Mouse (Mus musculus) urinary bladder, adult 18-20 months (tissue): ENCODE results near the gene Mmp23.
"Not testable (repeated sequence)": the region's sequence is repeated elsewhere in the genome, so short reads cannot be mapped to it uniquely, and the experiment has no call there.

Experiments used
- DNase-seq, 2 experiments: peaks; one replicate each; pipeline ENCODE4 v3.0.0; 2022; ENCODE audit warnings: low spot score in 2 of 2, mixed read lengths in 2 of 2

Mmp23 gene

DNA sequence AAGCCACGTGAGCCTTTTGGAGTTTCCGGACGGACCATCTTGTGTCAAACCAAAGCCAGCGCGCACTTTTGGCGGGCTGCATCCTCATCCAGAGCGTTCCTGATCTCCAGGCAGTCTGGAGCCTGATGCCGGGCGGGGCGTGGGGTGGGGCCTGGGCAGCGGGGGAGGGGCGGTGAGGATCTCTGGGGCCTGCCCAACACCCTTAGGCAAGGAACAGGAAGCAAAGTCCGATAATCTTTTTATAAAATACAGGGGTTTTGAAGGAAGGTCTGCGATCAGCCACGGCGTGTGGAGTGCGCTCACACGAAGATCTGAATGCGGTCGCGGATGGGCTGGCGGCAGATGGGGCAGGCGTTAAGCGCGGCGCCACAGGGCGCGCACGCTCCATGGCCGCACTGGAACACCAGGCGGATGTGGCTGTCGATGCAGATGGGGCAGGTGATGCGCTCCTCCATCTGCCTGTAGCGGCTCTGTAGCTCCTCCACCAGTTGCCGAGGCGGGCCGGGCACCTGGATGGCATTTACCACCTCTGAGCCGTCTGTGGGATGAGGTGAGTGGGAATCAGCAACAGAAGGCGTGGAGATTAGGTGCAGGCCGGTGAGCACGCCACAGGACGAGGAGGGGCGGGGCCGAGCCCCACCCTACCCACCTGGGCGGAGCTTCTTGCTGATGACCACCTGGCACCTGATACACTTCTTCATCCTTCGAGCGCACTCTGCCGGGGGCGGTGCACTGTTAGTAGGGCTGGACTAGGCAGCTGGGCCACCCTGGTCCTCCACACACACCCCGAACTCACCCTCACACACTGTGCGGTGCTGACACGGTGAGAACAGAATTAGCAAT lies 1.5 kb upstream of the Mmp23 start:
- DNase-seq = peak; percentile 41 to 65

DNA sequence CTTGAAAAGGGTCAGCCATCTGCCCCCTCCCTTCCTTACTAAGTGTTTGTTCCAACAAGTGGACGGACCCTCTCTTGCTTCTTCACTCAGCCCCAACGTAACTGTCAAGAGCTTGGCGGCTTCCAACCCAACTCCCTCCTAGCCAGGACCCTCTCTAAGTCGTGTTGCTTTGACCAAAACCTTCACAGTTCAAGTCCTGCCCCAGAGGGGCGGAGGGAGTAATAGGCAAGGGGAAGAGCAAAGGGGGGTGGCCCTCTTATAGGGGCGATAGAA lies 935 bp upstream of the Mmp23 start:
- DNase-seq = no peak

DNA sequence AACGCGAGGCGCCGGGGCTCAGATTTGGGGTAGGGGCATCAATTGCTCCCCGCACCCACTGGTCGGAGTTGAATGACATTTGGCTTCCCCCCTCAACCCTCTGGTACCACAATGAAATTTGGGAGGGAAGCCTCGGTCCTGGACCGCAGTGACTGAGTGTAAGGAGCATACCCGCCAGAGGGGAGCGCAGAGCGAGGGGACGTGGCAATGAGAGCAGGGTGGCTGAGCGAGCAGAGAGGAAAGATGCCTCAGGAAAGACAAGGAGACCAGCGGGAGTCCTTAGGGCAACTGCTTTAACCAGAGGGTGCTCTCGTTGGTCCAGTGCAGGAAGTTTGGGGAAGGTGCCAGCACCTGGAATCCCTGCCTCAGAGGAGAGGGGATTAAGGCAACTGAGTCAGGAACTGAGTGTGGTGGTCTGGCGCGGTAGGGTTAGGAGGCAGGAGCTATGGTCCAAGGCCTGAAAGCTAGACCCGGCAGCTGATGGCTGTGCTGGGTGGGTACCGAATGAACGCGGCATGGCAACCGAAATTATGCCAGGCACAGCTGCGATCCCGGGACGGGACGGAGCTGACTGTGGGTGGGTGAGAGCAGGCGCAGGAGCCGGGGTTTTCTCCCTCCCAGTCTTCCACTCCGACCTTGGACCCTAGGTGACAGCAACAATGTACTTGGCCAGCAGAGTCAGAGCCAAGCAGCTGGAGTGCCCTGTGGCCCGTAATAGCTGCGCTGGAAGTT lies 433 bp upstream of the Mmp23 start:
- peak in 1 of 2 experiments; percentile 28 for DNase-seq

DNA sequence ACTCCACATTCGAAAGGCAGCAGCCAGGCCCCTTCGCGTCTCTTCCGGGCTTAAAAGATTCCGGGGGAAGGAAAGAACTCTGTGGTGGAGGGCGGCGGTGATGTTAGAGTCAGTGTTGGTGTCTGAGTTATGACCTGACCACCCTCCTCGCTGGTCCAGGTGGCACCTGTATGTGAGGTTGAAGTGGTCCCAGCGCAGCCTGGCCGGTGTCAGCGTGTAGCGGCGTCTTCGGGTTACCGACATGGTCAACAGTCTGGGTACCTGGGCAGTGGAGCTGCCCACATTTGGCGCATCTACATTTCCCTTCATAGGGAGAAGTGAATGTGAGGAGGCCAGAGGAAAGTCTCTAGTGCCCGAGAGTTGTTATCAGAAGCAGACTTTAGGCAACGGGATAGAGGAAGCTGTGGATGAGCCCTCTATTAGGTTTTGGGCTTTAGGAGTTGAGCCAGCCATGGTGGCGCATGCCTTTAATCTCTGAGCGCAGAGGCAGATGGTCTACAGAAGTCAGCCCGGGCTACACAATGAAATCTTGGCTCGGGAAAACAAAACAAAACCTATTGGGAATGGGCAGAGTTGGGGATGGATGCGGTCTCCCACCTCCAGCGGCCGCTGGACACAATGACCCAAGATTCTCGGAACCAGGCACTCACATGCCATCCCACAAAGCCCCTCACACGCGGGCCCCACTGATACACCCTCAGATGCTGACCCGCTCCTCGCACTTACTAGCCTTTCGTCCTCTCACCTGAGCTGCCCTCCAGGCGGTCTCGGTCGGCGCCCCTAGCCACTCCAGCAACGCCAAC lies 700 bp downstream of the Mmp23 start:
- no peak for DNase-seq

DNA sequence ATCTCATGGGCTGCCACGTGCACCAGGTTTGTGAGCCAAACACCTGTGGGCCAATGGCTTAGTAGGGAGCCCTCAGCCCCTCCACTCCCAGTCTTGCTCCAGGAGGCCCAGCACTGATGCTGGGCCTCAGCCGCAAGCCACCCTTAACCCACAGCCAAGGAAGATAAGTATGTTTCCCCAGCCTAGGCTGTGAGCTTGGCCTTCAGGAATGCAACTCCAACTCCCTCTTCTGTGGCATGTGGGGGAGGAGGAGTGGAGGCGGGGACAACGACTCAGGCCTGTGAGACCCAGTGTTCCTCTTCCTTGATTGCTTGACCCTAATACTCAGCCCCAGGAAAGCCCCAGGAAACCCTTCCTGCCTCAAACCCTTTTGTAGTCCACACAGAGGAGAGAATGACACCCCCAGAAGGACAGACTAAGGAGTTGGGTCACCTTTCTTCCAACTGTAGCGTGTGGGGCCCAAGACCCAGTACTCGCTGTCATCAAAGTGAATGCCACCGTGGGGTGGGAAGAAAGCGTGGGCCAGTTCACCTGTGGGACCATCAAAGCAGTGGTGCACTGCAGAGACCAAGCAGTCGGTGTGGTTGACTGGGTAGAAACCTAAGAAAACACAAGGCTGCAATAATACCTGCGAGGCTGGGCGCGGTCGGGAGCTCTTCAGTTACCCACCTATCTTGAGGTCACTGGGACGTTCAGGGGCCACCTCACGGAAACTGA lies 1.5 kb downstream of the Mmp23 start:
- peak in 1 of 2 experiments; percentile 74 for DNase-seq

DNA sequence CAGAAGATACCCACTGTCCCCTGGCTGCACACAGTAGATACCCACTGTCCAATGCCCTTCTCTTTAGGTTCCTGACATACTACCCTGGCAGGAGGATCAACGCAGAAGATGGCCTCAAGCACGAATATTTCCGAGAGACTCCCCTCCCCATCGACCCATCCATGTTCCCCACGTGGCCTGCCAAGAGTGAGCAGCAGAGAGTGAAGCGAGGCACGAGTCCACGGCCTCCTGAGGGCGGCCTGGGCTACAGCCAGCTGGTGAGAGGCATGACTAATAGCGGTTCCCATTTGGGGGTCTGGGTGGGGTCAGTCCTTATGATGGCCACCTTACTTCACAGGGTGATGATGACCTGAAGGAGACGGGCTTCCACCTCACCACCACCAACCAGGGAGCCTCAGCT lies 3.8 kb downstream of the Mmp23 start:
- DNase-seq = no peak

DNA sequence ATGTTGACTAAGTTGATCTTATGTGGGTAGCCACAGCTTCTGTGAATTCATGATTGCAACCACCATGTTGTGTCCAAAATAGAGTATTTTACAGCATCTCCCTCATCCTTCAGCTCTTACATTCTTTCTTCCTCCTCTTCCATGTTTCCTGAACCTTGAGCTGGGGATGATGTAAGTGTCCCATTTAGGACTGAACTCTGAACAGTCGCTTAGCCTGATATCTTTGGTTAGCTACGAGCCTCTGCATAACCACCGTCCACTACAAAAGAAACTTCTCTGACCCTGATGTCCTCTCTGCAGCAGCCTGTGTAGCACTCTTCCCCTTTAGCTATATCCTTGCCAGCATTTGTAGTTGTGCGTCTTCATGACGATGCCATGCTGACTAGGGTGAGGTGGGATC lies 7.5 kb downstream of the Mmp23 start:
- DNase-seq = no peak

DNA sequence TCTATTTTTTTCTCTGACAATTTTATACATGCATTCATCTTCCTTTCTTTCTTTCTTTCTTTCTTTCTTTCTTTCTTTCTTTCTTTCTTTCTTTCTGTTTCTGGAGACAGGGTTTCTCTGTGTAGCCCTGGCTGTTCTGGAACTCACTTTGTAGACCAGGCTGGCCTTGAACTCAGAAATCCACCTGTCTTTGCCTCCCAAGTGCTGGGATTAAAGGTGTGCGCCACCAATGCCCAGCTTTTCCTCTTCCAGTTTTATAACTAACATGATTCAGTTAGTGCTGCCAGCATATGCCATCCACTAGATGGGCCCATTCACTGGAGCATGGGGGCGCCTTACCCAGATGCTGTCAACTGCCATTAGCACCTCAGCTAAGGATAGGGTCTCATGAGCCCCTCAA lies 7.9 kb downstream of the Mmp23 start, which contains the start of gene Gm10563:
TSS of gene Gm10563 (minus strand) at position 101 of the 400 bp plus-strand sequence.
- DNase-seq = not testable (repeated sequence)

DNA sequence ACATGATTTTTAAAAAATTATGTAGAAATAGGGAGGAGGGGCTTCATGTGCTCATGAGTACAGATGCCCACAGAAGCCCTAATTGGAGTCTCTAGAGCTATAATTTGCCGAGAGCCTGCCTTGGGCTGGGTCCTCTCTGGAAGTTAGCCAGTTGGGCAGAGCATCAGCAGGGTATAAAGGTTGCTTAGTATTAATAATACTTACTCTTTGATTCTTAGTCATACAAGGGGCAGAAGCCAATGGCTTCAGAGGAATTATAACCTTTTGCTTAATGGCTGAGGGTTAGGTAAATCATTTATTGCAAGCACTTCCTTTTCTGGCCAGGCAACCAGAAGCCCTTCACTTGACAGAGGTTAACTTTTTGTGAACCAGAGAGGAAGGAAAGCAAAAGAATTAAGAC lies 9.7 kb downstream of the Mmp23 start:
- no peak for DNase-seq

DNA sequence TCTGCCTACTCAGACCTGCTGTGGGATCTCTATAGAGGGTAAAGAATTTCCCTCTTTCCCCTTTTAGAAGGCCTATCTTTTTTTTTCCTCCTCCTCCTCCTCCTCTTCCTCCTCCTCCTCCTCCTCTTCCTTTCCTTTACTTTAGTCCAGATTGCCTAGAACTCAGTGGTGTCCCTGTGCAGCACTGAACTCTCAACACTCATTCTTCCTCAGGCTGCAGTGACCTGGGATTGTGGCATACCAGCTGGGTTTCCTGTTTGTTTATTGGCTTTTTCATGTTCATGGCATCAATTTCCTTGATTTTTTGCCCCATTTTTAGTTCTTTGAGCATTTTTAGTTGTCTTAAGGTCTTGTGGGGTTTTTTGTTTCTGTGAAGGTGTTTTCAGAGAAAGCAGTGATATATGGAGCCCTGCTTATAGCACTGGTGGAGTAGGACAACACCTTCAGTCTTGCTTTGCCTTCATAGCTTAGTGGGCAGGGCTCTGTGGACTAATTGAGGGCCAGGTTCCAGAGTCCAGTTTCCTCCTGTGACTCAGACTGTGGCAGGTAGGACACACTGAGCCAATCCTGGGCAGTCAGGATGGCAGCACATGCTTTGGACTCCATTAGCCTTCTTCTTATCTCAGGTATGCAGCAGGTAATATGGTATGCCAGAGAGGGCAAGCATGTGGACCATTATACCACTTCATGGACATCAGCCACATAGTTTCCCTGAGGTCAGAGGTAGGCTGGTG lies 17.3 kb downstream of the Mmp23 start:
- no peak for DNase-seq

DNA sequence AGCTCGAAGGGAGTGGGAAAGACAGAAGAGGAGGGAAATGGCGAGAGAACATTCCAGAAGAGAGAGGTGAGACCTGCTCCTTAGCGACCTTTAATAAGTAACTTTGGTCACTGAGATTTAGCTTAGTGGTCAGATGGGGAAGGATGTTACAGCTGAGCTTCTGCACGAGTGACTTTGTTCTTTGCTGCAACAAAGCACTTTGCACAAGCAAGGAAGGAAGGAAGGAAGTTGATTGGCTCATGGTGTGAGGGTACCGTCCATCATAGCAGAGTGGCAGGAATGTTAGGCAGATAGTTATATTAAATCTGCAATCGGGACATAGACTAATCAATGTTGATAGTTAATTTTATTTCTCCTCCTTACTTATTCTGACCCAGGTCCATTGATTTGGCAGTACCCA lies 22.9 kb downstream of the Mmp23 start:
- no peak for DNase-seq

DNA sequence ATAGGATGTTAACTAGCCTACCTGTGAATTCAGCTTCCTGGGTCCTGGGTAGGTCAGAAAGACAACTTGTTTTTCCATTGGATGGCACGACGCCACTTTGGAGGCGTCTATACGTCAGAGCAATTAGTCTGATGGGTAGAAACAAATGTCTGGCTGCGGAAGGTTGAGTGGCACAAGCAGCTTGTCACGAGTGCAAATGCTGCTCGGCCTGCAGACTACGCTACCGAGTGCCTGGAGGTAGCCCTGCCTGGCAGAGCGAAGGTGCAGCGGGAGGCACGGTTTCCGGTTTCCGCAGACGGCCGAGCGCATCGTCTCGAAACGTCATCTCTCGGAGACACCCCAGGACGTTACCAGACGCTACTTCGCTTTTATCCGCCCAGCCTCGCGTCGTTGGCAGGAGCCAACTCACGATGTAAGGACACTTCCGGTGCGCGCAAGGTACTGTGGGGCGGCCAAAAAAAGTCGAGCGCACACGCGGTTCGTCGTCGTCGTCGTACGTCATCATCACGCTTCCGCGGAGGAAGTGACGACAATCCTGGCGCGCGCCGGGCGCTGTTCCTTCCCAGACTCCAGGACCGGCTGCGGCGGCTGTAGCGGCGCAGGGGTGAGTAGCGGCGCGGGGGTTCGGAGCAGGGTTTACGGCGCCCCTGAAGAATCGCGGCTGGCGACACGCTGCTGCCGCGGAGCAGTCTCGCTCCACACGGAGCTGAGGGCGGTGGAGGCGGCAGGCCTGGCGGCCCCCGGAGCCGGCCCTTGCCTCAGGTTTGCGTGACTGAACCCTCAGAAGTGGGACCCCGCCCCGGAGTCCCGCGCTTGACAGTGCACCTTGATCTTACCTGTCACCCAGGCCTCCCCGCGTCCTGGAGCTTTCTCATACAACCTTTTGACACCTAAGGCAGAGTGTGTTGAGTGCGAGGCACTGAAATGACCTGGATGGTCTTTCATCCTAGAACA lies 28.6 kb downstream of the Mmp23 start, which contains the start of gene Cdk11b:
TSS of gene Cdk11b (plus strand) at position 517 of the 954 bp plus-strand sequence.
- DNase-seq = peak; percentile 89 to 93

DNA sequence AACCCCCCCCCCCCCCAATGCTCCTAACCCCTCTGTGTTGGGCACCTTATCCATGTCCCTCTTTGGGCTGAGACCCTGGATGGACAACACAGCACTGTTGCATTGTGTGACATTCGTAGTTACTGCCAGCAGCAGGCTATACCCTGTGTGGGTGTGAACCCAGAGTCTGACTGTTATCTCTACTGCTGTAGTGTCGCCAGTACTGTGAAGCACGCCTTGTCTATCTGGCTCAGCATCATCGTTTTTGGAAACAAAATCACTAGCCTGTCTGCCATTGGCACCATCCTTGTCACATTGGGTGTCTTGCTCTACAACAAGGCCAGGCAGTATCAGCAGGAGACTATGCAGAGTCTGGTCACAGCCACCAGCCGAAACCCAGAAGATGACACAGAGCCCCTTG lies 34.9 kb downstream of the Mmp23 start:
- no peak for DNase-seq

DNA sequence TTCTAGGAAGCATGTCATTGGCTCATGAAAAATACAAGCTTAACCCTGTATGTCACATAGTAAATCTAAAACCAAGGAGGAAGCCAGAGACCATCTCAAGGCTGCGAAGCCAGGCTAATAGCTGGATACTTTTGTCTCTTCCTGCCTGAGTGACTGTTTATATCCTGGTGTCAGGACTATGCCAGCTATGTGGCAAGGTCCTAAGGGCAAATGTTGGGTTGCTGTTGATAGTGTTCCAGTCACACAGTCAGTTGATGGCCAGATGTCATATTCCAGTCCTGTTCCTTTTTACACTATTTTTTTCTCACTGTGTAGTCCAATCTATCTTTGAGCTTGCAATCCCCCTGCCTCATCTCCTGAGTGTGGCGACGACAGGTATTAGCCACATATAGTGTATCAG lies 39.9 kb downstream of the Mmp23 start:
- no peak for DNase-seq

DNA sequence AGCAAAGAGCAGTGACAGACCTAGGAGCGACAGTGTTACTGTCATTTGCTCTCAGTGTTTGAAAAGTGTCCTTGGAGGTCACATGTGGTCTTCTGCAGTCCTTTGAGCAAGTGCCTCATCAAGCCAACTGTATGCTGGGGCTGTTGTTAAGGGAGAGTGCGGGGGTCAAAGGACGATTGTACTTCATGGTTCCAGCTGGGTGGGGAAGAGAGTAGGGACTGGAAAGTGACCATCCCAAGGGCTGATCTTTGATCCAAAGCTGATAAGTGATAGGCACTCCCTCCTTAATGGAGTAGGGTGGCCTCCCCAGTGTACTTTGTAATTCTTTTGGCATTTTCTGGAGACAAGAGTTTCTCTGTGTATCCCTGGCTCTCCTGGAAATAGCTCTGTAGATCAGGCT lies 41.3 kb downstream of the Mmp23 start:
- no peak for DNase-seq

DNA sequence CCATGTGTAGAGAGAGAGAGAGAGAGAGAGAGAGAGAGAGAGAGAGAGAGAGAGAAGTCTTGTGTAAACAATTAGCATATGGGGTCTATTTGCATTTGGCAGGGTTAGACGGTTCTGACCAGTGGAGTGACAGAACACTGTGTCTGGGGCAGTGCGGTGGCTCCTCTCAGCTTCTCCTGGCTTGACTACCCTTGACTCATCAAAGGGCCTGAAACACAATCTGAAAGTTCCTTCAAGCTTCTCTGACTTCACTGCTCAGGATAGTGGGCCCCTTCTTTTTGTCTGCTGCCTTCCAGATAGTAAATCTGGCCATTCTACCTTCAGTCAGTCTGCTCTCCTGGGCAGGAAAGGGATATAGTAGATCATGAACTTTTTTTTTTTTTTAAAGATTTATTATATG lies 46.4 kb downstream of the Mmp23 start:
- no peak for DNase-seq

DNA sequence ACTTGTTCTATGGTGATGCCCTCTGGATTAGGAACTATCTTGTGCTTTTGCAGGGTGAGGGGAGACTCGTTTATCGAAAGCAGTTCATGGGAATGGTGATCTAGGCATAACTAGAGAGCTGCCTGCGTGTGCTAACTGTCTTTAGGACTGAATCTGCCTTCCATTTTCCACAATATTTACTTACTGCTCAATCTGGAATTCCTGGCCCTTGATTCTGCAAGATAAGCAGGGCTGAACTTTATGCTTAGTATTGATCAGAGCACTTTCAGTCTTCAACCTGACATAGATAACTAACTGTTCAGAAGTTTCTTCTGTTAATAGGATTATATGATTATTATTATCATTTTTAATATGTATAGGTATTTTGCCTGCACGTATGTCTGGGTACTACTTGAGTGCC lies 48.1 kb downstream of the Mmp23 start:
- DNase-seq = no peak

DNA sequence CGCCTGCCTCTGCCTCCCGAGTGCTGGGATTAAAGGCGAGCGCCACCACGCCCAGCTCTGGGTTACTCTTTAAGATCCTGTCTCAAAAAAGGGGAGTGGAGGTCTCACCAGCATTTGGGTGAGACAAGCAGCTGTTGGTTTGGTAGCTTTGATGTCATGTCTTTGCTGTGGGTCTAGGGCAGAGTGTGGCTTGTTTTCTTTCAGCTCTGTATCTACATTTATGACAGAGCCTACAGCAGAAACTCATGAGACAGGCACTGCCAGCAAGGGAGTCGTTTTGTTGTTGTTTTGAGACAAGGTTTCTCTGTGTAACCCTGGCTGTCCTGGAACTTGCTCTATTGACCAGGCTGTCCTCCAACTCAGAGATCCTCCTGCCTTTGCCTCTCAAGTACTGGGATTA lies 49.4 kb downstream of the Mmp23 start:
- no peak for DNase-seq

DNA sequence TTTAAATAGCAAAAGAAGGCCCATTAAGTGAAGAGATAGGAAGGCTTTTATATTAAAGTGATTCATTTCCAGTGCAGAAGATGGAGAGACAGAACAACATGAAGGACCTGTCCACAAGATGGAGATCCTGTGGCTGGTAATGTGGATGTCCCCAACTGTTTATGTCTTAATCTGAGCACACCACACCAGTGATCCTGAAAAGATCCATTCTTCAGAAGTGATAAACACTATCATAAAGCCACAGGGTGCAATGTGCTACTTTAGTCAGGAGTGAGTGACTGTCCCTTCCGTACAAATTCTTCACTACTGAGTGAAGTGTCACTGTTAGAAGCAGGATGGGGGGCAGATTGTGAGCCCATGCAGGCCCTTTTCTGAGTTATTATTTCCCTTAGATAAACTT lies 50.4 kb downstream of the Mmp23 start:
- DNase-seq = no peak

DNA sequence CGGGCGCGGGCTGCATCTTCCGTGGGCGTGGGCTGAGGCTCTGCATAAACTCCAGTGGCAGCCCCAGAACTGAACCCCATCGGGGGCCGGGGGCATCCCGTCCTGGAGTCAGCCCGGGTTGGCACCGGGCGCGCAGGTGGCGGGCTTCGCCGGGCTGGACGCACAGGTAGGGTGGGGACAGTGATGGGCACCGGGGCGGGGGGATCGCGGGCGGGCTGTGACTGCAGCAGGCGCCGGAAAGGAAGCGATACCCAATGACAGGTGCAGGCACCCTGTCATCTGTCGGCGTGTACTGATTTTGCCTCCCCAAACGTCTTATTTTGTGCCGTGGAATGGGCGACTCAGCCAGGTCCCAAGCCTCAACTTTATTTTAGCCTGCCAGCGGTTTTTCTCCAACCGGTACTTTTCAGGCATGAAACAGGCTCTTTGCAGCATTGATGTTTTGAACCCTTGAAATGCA lies 51.2 kb downstream of the Mmp23 start:
- DNase-seq = no peak
